ENCODE assay signal across 9 mouse cellular contexts in genomic region chr9:116060691-116061090, GRCm38 (mm10).
DNase-seq lines count a peak whose midpoint lies in the region; ATAC-seq and TF ChIP-seq lines count a peak whose summit lies in the region.
"Had no signal": no experiment of that assay in that cellular context is flagged by ENCODE, and none has a peak within 500 bp of the region (broad histone marks: within the 10 kb centered on the region; RNA-seq: fewer than 3 reads in every experiment).

No protein-coding gene starts in this region.

- no peaks in the 10 kb centered on the region for H3K9me3 ChIP-seq in limb, embryonic 14.5 days (ENCODE audit: control insufficient read depth, low read length)

- no peaks in the 10 kb centered on the region for H3K36me3 ChIP-seq in limb, embryonic 14.5 days (ENCODE audit: control insufficient read depth, insufficient read depth, low read length)

- H3K9ac ChIP-seq in limb, embryonic 14.5 days (ENCODE audit: low read depth, low read length, severe bottlenecking) = no peak overlapping the region

- no peaks in the 10 kb centered on the region for H3K4me1 ChIP-seq in limb, embryonic 14.5 days (ENCODE audit: control insufficient read depth, insufficient read depth, low read length)

- TF ChIP-seq POLR2A in limb, embryonic 14.5 days (IDR thresholded peaks at IDR 0.05; ENCODE audit: borderline replicate concordance, extremely low read depth, insufficient read depth, insufficient read length) = no peak

- DNase-seq in adrenal gland, postnatal 10 days = peak; percentile 15
- no peak for DNase-seq in adrenal gland, adult 8-10 months
- peak; percentile 28 for DNase-seq in layer of hippocampus, adult 11-12 months (ENCODE audit: low spot score)
- DNase-seq in layer of hippocampus, adult 9-11 months = no peak
- DNase-seq in Muller cell, postnatal 12 days (ENCODE audit: inconsistent ontology term) = peak; percentile 20
- DNase-seq in limb, embryonic 14.5 days (ENCODE audit: low spot score) = peak; percentile 54
- no peak for DNase-seq in ovary, adult 18-20 months (ENCODE audit: low spot score)
- DNase-seq in gastrocnemius, postnatal 4 days (ENCODE audit: low spot score in 2 of 2) = no peak

- no peaks in the 10 kb centered on the region for H3K27me3 ChIP-seq in limb, embryonic 14.5 days (ENCODE audit: control insufficient read depth, insufficient read depth, low read length)

- no peak for ATAC-seq in limb, embryonic 14.5 days (ENCODE audit: low FRiP score, low read depth)

- WGBS in limb, embryonic 14.5 days = 10% methylated on average over 4 of the region's 4 CpGs

- H3K27ac ChIP-seq in limb, embryonic 14.5 days (replicated peaks; ENCODE audit: low read depth, low read length) = no peak overlapping the region

- H3K4me2 ChIP-seq in limb, embryonic 14.5 days (replicated peaks; ENCODE audit: low read depth, low read length, severe bottlenecking) = no peak overlapping the region

- H3K4me3 ChIP-seq in limb, embryonic 14.5 days (replicated peaks; ENCODE audit: low read length) = no peak overlapping the region
- H3K4me3 ChIP-seq: myocyte had no signal

Comparison
In these comparisons a context has a peak if more than half of its experiments do, and no peak if none do; other contexts are left out.
1. DNase-seq: peak in adrenal gland, postnatal 10 days (single experiment), layer of hippocampus, adult 11-12 months (single experiment), Muller cell, postnatal 12 days (single experiment) and limb, embryonic 14.5 days (single experiment); none in adrenal gland, adult 8-10 months (single experiment), layer of hippocampus, adult 9-11 months (single experiment), ovary, adult 18-20 months (single experiment) and gastrocnemius, postnatal 4 days (0 of 2).